Comparison of ENCODE assay signal across 23 mouse cellular contexts in the genomic region with DNA sequence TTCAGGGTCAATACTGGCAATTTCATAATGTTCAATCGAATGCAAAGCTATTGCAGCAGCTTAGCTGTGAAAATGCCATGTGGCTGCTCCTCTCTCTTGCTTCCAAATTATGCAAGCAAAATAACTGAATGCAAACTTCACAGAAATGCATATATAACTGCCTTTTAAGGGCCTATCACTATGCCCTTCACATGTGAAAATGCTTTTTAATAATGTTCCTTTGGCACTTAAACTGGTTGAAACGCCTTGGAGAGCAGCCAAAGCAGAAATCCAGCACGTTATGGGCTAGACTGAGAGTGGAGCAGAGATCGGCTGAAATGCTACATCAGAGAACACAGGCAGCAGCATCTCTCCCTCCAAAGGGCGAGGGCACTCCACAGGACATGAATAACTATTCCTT. TPM values are rescaled to one million over a fixed set of nuclear protein-coding genes. Genes with fewer than 3 reads are reported as not detected.
DNase-seq lines count a peak whose midpoint lies in the region; ATAC-seq lines count a peak whose summit lies in the region.
"Had no signal": no experiment of that assay in that cellular context is flagged by ENCODE, and none has a peak within 500 bp of the region (broad histone marks: within the 10 kb centered on the region; RNA-seq: fewer than 3 reads in every experiment).

No protein-coding gene starts in this region.

- H3K4me3 ChIP-seq in forebrain, embryonic 15.5 days: no peak overlapping the region
- H3K4me3 ChIP-seq in forebrain, embryonic 13.5 days: no peak overlapping the region
- no peak overlapping the region for H3K4me3 ChIP-seq in embryonic facial prominence, embryonic 10.5 days
- H3K4me3 ChIP-seq: heart, adult 2 months; hindbrain, embryonic 12.5 days; hindbrain, embryonic 15.5 days had no signal

- H3K36me3 ChIP-seq in forebrain, embryonic 15.5 days: no peaks in the 10 kb centered on the region
- H3K36me3 ChIP-seq in forebrain, embryonic 13.5 days (ENCODE audit: poor library complexity, severe bottlenecking): no peaks in the 10 kb centered on the region
- H3K36me3 ChIP-seq in embryonic facial prominence, embryonic 10.5 days (replicated peaks): no peaks in the 10 kb centered on the region
- H3K36me3 ChIP-seq: G1E; hindbrain, embryonic 12.5 days; hindbrain, embryonic 15.5 days had no signal

- no peaks in the 10 kb centered on the region for H3K9me3 ChIP-seq in forebrain, embryonic 15.5 days
- no peaks in the 10 kb centered on the region for H3K9me3 ChIP-seq in forebrain, embryonic 13.5 days (replicated peaks)
- H3K9me3 ChIP-seq in embryonic facial prominence, embryonic 10.5 days: no peaks in the 10 kb centered on the region
- H3K9me3 ChIP-seq: hindbrain, embryonic 12.5 days; hindbrain, embryonic 15.5 days had no signal

- H3K27ac ChIP-seq in forebrain, embryonic 15.5 days (replicated peaks): peak overlapping the region; percentile 23; the same call in 1 of the 2 replicates
- H3K27ac ChIP-seq in forebrain, embryonic 13.5 days: no peak overlapping the region
- no peak overlapping the region for H3K27ac ChIP-seq in embryonic facial prominence, embryonic 10.5 days (replicated peaks)
- H3K27ac ChIP-seq: heart, adult 2 months; hindbrain, embryonic 12.5 days; hindbrain, embryonic 15.5 days had no signal

- no peak overlapping the region for H3K4me2 ChIP-seq in forebrain, embryonic 15.5 days (replicated peaks)
- H3K4me2 ChIP-seq in forebrain, embryonic 13.5 days: no peak overlapping the region
- H3K4me2 ChIP-seq: heart, embryonic 11.5 days; hindbrain, embryonic 12.5 days; hindbrain, embryonic 15.5 days had no signal

- H3K27me3 ChIP-seq in forebrain, embryonic 15.5 days: no peaks in the 10 kb centered on the region
- no peaks in the 10 kb centered on the region for H3K27me3 ChIP-seq in forebrain, embryonic 13.5 days
- H3K27me3 ChIP-seq in embryonic facial prominence, embryonic 10.5 days (replicated peaks; ENCODE audit: low read depth, poor library complexity, severe bottlenecking): peaks cover 15% of the 10 kb centered on the region
- H3K27me3 ChIP-seq: CH12.LX; hindbrain, embryonic 12.5 days; hindbrain, embryonic 15.5 days had no signal

- WGBS in forebrain, embryonic 15.5 days: 44% methylated on average over 5 of the region's 5 CpGs
- 52% methylated on average over 5 of the region's 5 CpGs for WGBS in forebrain, embryonic 13.5 days
- WGBS in embryonic facial prominence, embryonic 10.5 days: 75% methylated on average over 5 of the region's 5 CpGs

- no peak for ATAC-seq in forebrain, embryonic 15.5 days (replicated peaks)
- ATAC-seq in forebrain, embryonic 13.5 days: no peak
- ATAC-seq: Patski had no signal

- H3K9ac ChIP-seq in forebrain, embryonic 15.5 days (replicated peaks): peak overlapping the region; percentile 11; the same call in 1 of the 2 replicates
- no peak overlapping the region for H3K9ac ChIP-seq in forebrain, embryonic 13.5 days
- H3K9ac ChIP-seq: hindbrain, embryonic 12.5 days; hindbrain, embryonic 15.5 days had no signal

- DNase-seq in heart, adult 11 months: peak; percentile 4
- DNase-seq in heart, adult 9 months (ENCODE audit: low spot score in 2 of 2): no peak
- peak; percentile 26 for DNase-seq in adipocyte (ENCODE audit: low spot score)
- DNase-seq in embryonic facial prominence, embryonic 10.5 days (ENCODE audit: low spot score): peak; percentile 1
- DNase-seq in urinary bladder, adult 2 months (ENCODE audit: low spot score): no peak
- DNase-seq: adrenal gland, adult 2 months; adrenal gland, postnatal 14 days; B cell, adult 2 months; cerebellum, adult 11-12 months; cerebellum, adult 8-10 months; cerebellum, postnatal 36 days; embryo, embryonic 11 days; gastrocnemius, postnatal 25 days; heart, adult 2 months; kidney, adult 11 months had no signal

- peaks cover 9% of the 10 kb centered on the region for H3K4me1 ChIP-seq in forebrain, embryonic 15.5 days
- peaks cover 4% of the 10 kb centered on the region; the same call in 1 of the 2 replicates for H3K4me1 ChIP-seq in forebrain, embryonic 13.5 days
- peaks cover 19% of the 10 kb centered on the region for H3K4me1 ChIP-seq in embryonic facial prominence, embryonic 10.5 days
- H3K4me1 ChIP-seq: hindbrain, embryonic 15.5 days had no signal

RNA-seq across cellular contexts. Expression of gene Frmd4b, which starts 4.9 kb away (rescaled TPM):
- 49.0 and 51.0 TPM in 2 replicates for polyA plus RNA-seq in forebrain, embryonic 15.5 days (2015; fragmentation: Nextera tagmentation; extraction: Ambion mirVana)
- 34.7 and 35.5 TPM in 2 replicates for polyA plus RNA-seq in forebrain, embryonic 13.5 days (2015; fragmentation: Nextera tagmentation; extraction: Ambion mirVana)
- 16.9 and 19.2 TPM in 2 replicates for polyA plus RNA-seq in embryonic facial prominence, embryonic 10.5 days (2016; fragmentation: Nextera tagmentation; extraction: Ambion mirVana)
- 26.8 and 28.5 TPM in 2 replicates for polyA plus RNA-seq in urinary bladder, adult 2 months (2012; rRNA removed)
- polyA plus RNA-seq: G1E had no signal

Comparison
In these comparisons a context has a peak if more than half of its experiments do, and no peak if none do; other contexts are left out.
1. DNase-seq: peak in heart, adult 11 months (single experiment), adipocyte (single experiment) and embryonic facial prominence, embryonic 10.5 days (single experiment); none in heart, adult 9 months (0 of 2) and urinary bladder, adult 2 months (single experiment).